Mouse (Mus musculus): ENCODE results near the gene Tnnc2. TPM values are rescaled to one million over a fixed set of nuclear protein-coding genes. Genes with fewer than 3 reads are reported as not detected.
A peak's percentile ranks its signal among the peaks of the same experiment; 100 is the strongest.

Tnnc2 gene
- polyA plus RNA-seq, 1 experiment from 2014 or later: 377 TPM

DNA sequence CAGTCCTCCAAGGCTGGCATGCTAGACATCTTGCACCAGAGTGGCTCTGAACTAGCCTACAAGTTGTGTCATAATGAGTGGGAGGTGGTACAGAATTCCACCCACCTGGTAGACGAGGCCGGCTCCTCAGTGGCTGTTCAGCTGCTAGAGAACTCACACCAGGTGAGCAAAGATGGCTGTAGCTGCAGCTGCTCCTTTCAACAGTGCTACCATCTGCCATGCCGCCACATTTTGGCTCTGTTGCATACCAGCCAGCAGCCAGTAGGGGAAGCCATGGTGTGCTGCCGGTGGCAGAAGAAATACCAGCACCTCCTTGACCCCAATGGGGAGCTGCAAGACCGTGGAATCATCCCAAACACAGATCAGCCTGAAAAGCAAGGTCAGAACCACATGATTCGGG, 41.3 kb upstream of the Tnnc2 start:
- Histone ChIP-seq H3K27me3 (ENCODE audit: control insufficient read depth, insufficient read depth, low read length) (no peaks in the 10 kb centered on the region), H3K4me1 (ENCODE audit: control insufficient read depth, insufficient read depth, low read length) (0 out of 2 replicates have a peak, but pooled peaks cover 15% of the 10 kb centered on the region), H3K36me3 (ENCODE audit: control insufficient read depth, insufficient read depth, low read length) (0 out of 2 replicates have a peak, but pooled peaks cover 5% of the 10 kb centered on the region), H3K4me2 (ENCODE audit: low read depth, low read length) (no peak overlapping the region), H3K9me3 (replicated peaks; ENCODE audit: control insufficient read depth, low read length) (no peaks in the 10 kb centered on the region), H3K27ac (ENCODE audit: low read length) (no peak overlapping the region), H3K9ac (ENCODE audit: low read length) (no peak overlapping the region), H3K4me3 (replicated peaks; ENCODE audit: low read length) (no peak overlapping the region)
- 85% methylated on average over 6 of the region's 6 CpGs for WGBS
- ATAC-seq (ENCODE audit: insufficient read depth, low FRiP score): no peak

DNA sequence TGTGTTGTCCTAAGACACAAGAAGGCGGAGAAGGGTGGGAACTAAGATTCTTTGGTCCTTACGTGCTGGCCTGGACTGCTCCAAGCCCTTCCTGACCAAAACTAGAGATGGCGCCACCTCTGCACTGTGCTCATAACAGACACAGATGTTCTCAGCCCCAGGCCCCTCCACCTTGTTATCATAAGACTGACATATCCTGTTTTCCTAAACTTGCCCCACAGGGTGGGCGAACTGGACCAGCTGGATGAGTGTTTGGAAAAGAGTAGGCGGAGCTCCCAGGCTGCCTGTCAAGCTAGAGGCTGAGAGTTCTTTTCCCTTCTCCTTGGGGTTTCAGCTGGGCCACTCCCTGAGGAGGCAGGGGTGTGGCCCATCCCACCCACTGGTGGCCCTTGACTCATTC, 37.9 kb upstream of the Tnnc2 start:
- ATAC-seq (ENCODE audit: insufficient read depth, low FRiP score): no peak
- WGBS: 43% methylated on average over 5 of the region's 5 CpGs
- 0 out of 2 replicates have a peak, but pooled peaks cover 11% of the 10 kb centered on the region for H3K4me1 ChIP-seq (ENCODE audit: control insufficient read depth, insufficient read depth, low read length)
- no peaks in the 10 kb centered on the region for H3K9me3 ChIP-seq (replicated peaks; ENCODE audit: control insufficient read depth, low read length)
- no peaks in the 10 kb centered on the region for H3K27me3 ChIP-seq (ENCODE audit: control insufficient read depth, insufficient read depth, low read length)
- no peaks in the 10 kb centered on the region for H3K36me3 ChIP-seq (ENCODE audit: control insufficient read depth, insufficient read depth, low read length)
- no peak overlapping the region for H3K4me2 ChIP-seq (ENCODE audit: low read depth, low read length)
- no peak overlapping the region for H3K9ac ChIP-seq (ENCODE audit: low read length)
- no peak overlapping the region for H3K4me3 ChIP-seq (replicated peaks; ENCODE audit: low read length)
- H3K27ac ChIP-seq (ENCODE audit: low read length): peak overlapping the region; percentile 7; the same call in 1 of the 2 replicates

GRCm38 (mm10) chr2:164817206-164817605, 37.4 kb upstream of the Tnnc2 start:
- no peaks in the 10 kb centered on the region for H3K27me3 ChIP-seq (ENCODE audit: control insufficient read depth, insufficient read depth, low read length)
- H3K4me1 ChIP-seq (ENCODE audit: control insufficient read depth, insufficient read depth, low read length): 0 out of 2 replicates have a peak, but pooled peaks cover 9% of the 10 kb centered on the region
- WGBS: 73% methylated on average over 6 of the region's 6 CpGs
- H3K9ac ChIP-seq (ENCODE audit: low read length): no peak overlapping the region
- no peak overlapping the region for H3K4me2 ChIP-seq (ENCODE audit: low read depth, low read length)
- ATAC-seq (ENCODE audit: insufficient read depth, low FRiP score): no peak
- peak overlapping the region; percentile 7; the same call in 1 of the 2 replicates for H3K27ac ChIP-seq (ENCODE audit: low read length)
- no peaks in the 10 kb centered on the region for H3K36me3 ChIP-seq (ENCODE audit: control insufficient read depth, insufficient read depth, low read length)
- no peaks in the 10 kb centered on the region for H3K9me3 ChIP-seq (replicated peaks; ENCODE audit: control insufficient read depth, low read length)
- no peak overlapping the region for H3K4me3 ChIP-seq (replicated peaks; ENCODE audit: low read length)

GRCm38 (mm10) chr2:164815821-164816220, 36.1 kb upstream of the Tnnc2 start:
- no peak overlapping the region for H3K27ac ChIP-seq (ENCODE audit: low read length)
- 0 out of 2 replicates have a peak, but pooled peaks cover 7% of the 10 kb centered on the region for H3K4me1 ChIP-seq (ENCODE audit: control insufficient read depth, insufficient read depth, low read length)
- no peaks in the 10 kb centered on the region for H3K9me3 ChIP-seq (replicated peaks; ENCODE audit: control insufficient read depth, low read length)
- H3K9ac ChIP-seq (ENCODE audit: low read length): no peak overlapping the region
- no peak overlapping the region for H3K4me2 ChIP-seq (ENCODE audit: low read depth, low read length)
- ATAC-seq (ENCODE audit: insufficient read depth, low FRiP score): no peak
- H3K36me3 ChIP-seq (ENCODE audit: control insufficient read depth, insufficient read depth, low read length): no peaks in the 10 kb centered on the region
- WGBS: 91% methylated on average over 8 of the region's 8 CpGs
- H3K27me3 ChIP-seq (ENCODE audit: control insufficient read depth, insufficient read depth, low read length): no peaks in the 10 kb centered on the region
- no peak overlapping the region for H3K4me3 ChIP-seq (replicated peaks; ENCODE audit: low read length)

DNA sequence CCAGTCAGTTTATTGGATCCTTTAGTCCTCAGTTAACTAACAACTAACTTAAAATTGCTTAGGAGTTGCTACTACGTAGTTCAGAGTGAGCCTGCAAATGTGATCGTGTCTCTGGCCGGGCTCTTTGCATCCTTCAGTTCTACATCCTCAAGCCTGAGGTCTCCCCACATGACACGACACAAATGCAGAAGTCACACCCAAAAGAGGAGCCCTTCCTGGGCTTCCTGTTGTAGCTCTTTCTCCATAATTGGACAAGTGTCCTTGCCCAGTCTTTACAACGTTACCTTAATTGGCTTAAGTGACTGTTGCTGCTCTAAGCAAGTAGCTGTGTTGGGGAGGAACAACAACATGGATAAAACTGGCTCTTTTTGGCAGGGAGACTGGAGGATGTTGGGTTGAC, 35.6 kb upstream of the Tnnc2 start:
- Histone ChIP-seq H3K9me3 (replicated peaks; ENCODE audit: control insufficient read depth, low read length) (no peaks in the 10 kb centered on the region), H3K9ac (ENCODE audit: low read length) (no peak overlapping the region), H3K4me2 (ENCODE audit: low read depth, low read length) (no peak overlapping the region), H3K36me3 (ENCODE audit: control insufficient read depth, insufficient read depth, low read length) (no peaks in the 10 kb centered on the region), H3K4me1 (ENCODE audit: control insufficient read depth, insufficient read depth, low read length) (0 out of 2 replicates have a peak, but pooled peaks cover 7% of the 10 kb centered on the region), H3K4me3 (replicated peaks; ENCODE audit: low read length) (no peak overlapping the region), H3K27ac (ENCODE audit: low read length) (no peak overlapping the region), H3K27me3 (ENCODE audit: control insufficient read depth, insufficient read depth, low read length) (no peaks in the 10 kb centered on the region)
- WGBS: 80% methylated on average over 5 of the region's 5 CpGs
- no peak for ATAC-seq (ENCODE audit: insufficient read depth, low FRiP score)

GRCm38 (mm10) chr2:164813557-164813956, 33.8 kb upstream of the Tnnc2 start:
- Histone ChIP-seq H3K27me3 (ENCODE audit: control insufficient read depth, insufficient read depth, low read length) (no peaks in the 10 kb centered on the region), H3K4me1 (ENCODE audit: control insufficient read depth, insufficient read depth, low read length) (0 out of 2 replicates have a peak, but pooled peaks cover 7% of the 10 kb centered on the region), H3K4me2 (ENCODE audit: low read depth, low read length) (no peak overlapping the region), H3K36me3 (ENCODE audit: control insufficient read depth, insufficient read depth, low read length) (0 out of 2 replicates have a peak, but pooled peaks cover 2% of the 10 kb centered on the region), H3K9ac (ENCODE audit: low read length) (no peak overlapping the region), H3K27ac (ENCODE audit: low read length) (no peak overlapping the region), H3K9me3 (replicated peaks; ENCODE audit: control insufficient read depth, low read length) (no peaks in the 10 kb centered on the region), H3K4me3 (replicated peaks; ENCODE audit: low read length) (no peak overlapping the region)
- no peak for ATAC-seq (ENCODE audit: insufficient read depth, low FRiP score)
- WGBS: 58% methylated on average over 2 of the region's 2 CpGs

DNA sequence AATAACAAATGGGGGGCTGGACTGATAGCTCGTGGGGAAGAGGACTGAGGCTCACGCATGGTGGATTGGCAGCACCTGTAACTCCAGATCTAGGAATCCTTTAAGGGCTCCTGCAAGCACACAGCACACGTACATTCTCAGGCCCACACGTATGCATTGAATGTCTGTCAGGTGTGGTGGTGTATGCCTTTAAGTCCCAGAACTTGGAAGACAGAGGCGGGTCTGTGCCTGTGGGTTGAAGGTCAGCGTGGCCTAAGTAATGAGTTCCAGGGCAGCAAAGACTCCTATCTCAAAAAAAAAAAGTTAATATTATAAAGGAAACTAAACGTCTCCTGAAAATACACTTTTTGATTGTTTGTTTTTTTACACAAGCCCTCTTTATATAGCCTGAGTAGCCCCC, 26.8 kb upstream of the Tnnc2 start:
- no peak overlapping the region for H3K4me3 ChIP-seq (replicated peaks; ENCODE audit: low read length)
- H3K27me3 ChIP-seq (ENCODE audit: control insufficient read depth, insufficient read depth, low read length): no peaks in the 10 kb centered on the region
- H3K4me2 ChIP-seq (ENCODE audit: low read depth, low read length): peak overlapping the region; percentile 74; the same call in 1 of the 2 replicates
- H3K4me1 ChIP-seq (ENCODE audit: control insufficient read depth, insufficient read depth, low read length): peaks cover 16% of the 10 kb centered on the region
- H3K9me3 ChIP-seq (replicated peaks; ENCODE audit: control insufficient read depth, low read length): no peaks in the 10 kb centered on the region
- H3K27ac ChIP-seq (ENCODE audit: low read length): peak overlapping the region; percentile 4; the same call in 1 of the 2 replicates
- no peak for ATAC-seq (ENCODE audit: insufficient read depth, low FRiP score)
- 68% methylated on average over 7 of the region's 7 CpGs for WGBS
- no peak overlapping the region for H3K9ac ChIP-seq (ENCODE audit: low read length)
- 0 out of 2 replicates have a peak, but pooled peaks cover 4% of the 10 kb centered on the region for H3K36me3 ChIP-seq (ENCODE audit: control insufficient read depth, insufficient read depth, low read length)

- WGBS: under 1% methylated on average over 21 of the region's 21 CpGs
- peak; percentile 24 for ATAC-seq (ENCODE audit: insufficient read depth, low FRiP score)
Measured at GRCm38 (mm10) chr2:164805332-164805718, 25.6 kb upstream of the Tnnc2 start.

DNA sequence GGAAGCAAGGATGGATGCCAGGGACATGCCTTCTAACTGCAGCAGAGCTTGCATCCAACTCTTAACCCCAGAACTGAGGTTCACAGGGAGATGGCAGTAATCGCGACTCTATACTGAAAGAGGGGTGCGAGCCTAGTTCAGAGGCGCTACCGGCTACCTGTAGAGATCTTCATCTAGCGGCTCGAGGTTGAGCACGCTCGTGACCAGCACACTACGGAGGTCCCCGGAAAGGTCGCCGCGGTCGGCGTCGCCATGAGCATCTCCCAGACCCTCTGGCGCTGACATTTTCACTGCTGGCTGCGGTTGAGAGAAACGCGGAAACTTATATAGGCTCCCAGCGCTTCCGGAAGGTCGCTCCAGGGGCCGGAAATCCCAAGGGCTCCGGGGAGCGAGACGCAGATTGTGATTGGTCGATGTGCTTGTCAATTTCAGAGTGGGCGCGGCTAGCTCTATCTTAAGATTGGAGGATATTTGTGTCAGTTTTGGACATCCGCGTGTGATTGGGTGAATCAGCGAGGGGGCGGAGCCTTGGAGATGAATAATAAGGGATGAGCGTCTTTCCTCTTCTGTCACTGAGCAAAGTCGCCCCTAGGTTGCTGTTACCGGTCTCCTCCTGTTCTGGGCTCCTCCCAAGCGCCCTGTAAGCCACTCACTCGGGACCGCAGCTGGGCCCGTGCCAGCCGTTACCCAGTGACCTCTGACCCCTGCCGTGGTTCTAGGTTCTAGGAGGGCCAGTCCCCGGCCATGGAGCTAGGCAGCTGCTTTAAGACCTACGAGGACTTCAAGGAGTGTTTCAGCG, 25.0 kb upstream of the Tnnc2 start, which contains the start of the genes Acot8 and Zswim3:
TSS of gene Acot8 (minus strand) at position 350 of the 799 bp plus-strand sequence.
TSS of gene Zswim3 (plus strand) at position 566 of the 799 bp plus-strand sequence.
- peak; percentile 97 for ATAC-seq (ENCODE audit: insufficient read depth, low FRiP score)
- Histone ChIP-seq H3K27ac (ENCODE audit: low read length) (peak within 1 kb of the TSS; percentile 91), H3K36me3 (ENCODE audit: control insufficient read depth, insufficient read depth, low read length) (0 out of 2 replicates have a peak, but pooled peaks cover 4% of the 10 kb centered on the region), H3K4me1 (ENCODE audit: control insufficient read depth, insufficient read depth, low read length) (peaks cover 16% of the 10 kb centered on the region), H3K27me3 (ENCODE audit: control insufficient read depth, insufficient read depth, low read length) (no peaks in the 10 kb centered on the region), H3K9me3 (replicated peaks; ENCODE audit: control insufficient read depth, low read length) (no peaks in the 10 kb centered on the region), H3K4me2 (ENCODE audit: low read depth, low read length) (peak within 1 kb of the TSS; percentile 76), H3K4me3 (replicated peaks; ENCODE audit: low read length) (peak within 1 kb of the TSS; percentile 96), H3K9ac (ENCODE audit: low read length) (peak within 1 kb of the TSS; percentile 94)
- under 1% methylated on average over 47 of the region's 47 CpGs for WGBS

More at GRCm38 (mm10) chr2:164805332-164805718, 25.6 kb upstream of the Tnnc2 start:
- Histone ChIP-seq H3K36me3 (ENCODE audit: control insufficient read depth, insufficient read depth, low read length) (0 out of 2 replicates have a peak, but pooled peaks cover 4% of the 10 kb centered on the region), H3K4me1 (ENCODE audit: control insufficient read depth, insufficient read depth, low read length) (peaks cover 16% of the 10 kb centered on the region), H3K27ac (ENCODE audit: low read length) (peak overlapping the region; percentile 89), H3K9me3 (replicated peaks; ENCODE audit: control insufficient read depth, low read length) (no peaks in the 10 kb centered on the region), H3K27me3 (ENCODE audit: control insufficient read depth, insufficient read depth, low read length) (no peaks in the 10 kb centered on the region), H3K9ac (ENCODE audit: low read length) (peak overlapping the region; percentile 80), H3K4me3 (replicated peaks; ENCODE audit: low read length) (peak overlapping the region; percentile 96), H3K4me2 (ENCODE audit: low read depth, low read length) (peak overlapping the region; percentile 74)

All from stomach, embryonic 16.5 days (tissue).